Mouse (Mus musculus) embryonic facial prominence, embryonic 10.5 days (tissue): ENCODE measurements around the gene Myo1d. TPM values are rescaled to one million over a fixed set of nuclear protein-coding genes. Genes with fewer than 3 reads are reported as not detected.
A peak's percentile ranks its signal among the peaks of the same experiment; 100 is the strongest.

Source experiments
- DNase-seq: peaks from one replicate; pipeline ENCODE4 v3.0.0-alpha.2; 2017; ENCODE audit warnings: low spot score
- H3K27ac ChIP-seq: fragments of 300-500 bp; sonication (generic); replicated peaks from 2 replicates; pipeline ENCODE4 v1.5.1; 2016; ENCODE audit warnings: mild to moderate bottlenecking
- H3K27me3 ChIP-seq: fragments of 300-500 bp; sonication (generic); replicated peaks from 2 replicates; pipeline ENCODE4 v1.6.1; 2016; ENCODE audit warnings: low read depth, mild to moderate bottlenecking; ENCODE audit not compliant: poor library complexity, severe bottlenecking
- H3K36me3 ChIP-seq: fragments of 300-500 bp; sonication (generic); replicated peaks from 2 replicates; pipeline ENCODE4 v1.6.1; 2016; ENCODE audit warnings: mild to moderate bottlenecking, moderate library complexity
- H3K4me1 ChIP-seq: fragments of 300-500 bp; sonication (generic); 2 replicates; pipeline ENCODE4 v1.6.1; 2016
- H3K4me3 ChIP-seq: fragments of 300-500 bp; sonication (generic); 2 replicates; pipeline ENCODE4 v1.5.1; 2016; ENCODE audit warnings: mild to moderate bottlenecking, moderate library complexity
- H3K9me3 ChIP-seq: fragments of 300-500 bp; sonication (generic); 2 replicates; pipeline ENCODE4 v1.6.1; 2016; ENCODE audit warnings: mild to moderate bottlenecking
- WGBS: fragments of 180-500 bp; shearing (Covaris S2); methylation state at CpG from one replicate; pipeline ENCODE4 v1.1.7; 2016; 5-methylcytosine and 5-hydroxymethylcytosine counted together
- polyA plus RNA-seq: library from polyadenylated mRNA; unstranded; fragments of >200 nt; fragmentation: Nextera tagmentation; extraction: Ambion mirVana; gene quantifications from 2 replicates; pipeline ENCODE4 v1.2.1, GENCODE M21; 2016

The Myo1d gene
- polyA plus RNA-seq, 1 experiment from 2014 or later, result 4.0 TPM

GRCm38 (mm10) chr11:80585211-80585610 lies 194.6 kb downstream of the Myo1d start:
- WGBS, result 38% methylated on average over 11 of the region's 11 CpGs
- peaks cover 13% of the 10 kb centered on the region for H3K27me3 ChIP-seq
- no peaks in the 10 kb centered on the region for H3K9me3 ChIP-seq
- H3K4me3 ChIP-seq, result no peak overlapping the region
- peaks cover 32% of the 10 kb centered on the region for H3K4me1 ChIP-seq
- no peak overlapping the region for H3K27ac ChIP-seq
- no peaks in the 10 kb centered on the region for H3K36me3 ChIP-seq
- peak; percentile 33 for DNase-seq

GRCm38 (mm10) chr11:80580494-80580893 lies 199.3 kb downstream of the Myo1d start:
- Histone ChIP-seq H3K4me1 (peaks cover 30% of the 10 kb centered on the region), H3K27ac (no peak overlapping the region), H3K9me3 (no peaks in the 10 kb centered on the region), H3K4me3 (no peak overlapping the region), H3K27me3 (peaks cover 18% of the 10 kb centered on the region), H3K36me3 (no peaks in the 10 kb centered on the region)
- 83% methylated on average over 3 of the region's 3 CpGs for WGBS
- no peak for DNase-seq

- no peaks in the 10 kb centered on the region for H3K9me3 ChIP-seq
- H3K36me3 ChIP-seq, result no peaks in the 10 kb centered on the region
- peak overlapping the region; percentile 28; the same call in 1 of the 2 replicates for H3K4me3 ChIP-seq
- peaks cover 21% of the 10 kb centered on the region for H3K4me1 ChIP-seq
- H3K27ac ChIP-seq, result no peak overlapping the region
- H3K27me3 ChIP-seq, result peaks cover 18% of the 10 kb centered on the region
- 31% methylated on average over 14 of the region's 14 CpGs for WGBS
- DNase-seq, result peak; percentile 62
Observed at GRCm38 (mm10) chr11:80577747-80578640, 201.8 kb downstream of the Myo1d start.

GRCm38 (mm10) chr11:80575794-80576193 lies 204.0 kb downstream of the Myo1d start:
- Histone ChIP-seq H3K9me3 (no peaks in the 10 kb centered on the region), H3K4me1 (peaks cover 18% of the 10 kb centered on the region), H3K27me3 (peaks cover 8% of the 10 kb centered on the region; the same call in 1 of the 2 replicates), H3K27ac (no peak overlapping the region), H3K4me3 (no peak overlapping the region), H3K36me3 (no peaks in the 10 kb centered on the region)
- WGBS, result 74% methylated on average over 3 of the region's 3 CpGs
- DNase-seq, result no peak

- 87% methylated on average over 3 of the region's 3 CpGs for WGBS
Observed at GRCm38 (mm10) chr11:80566286-80566685, 213.5 kb downstream of the Myo1d start.

GRCm38 (mm10) chr11:80564975-80565965 lies 214.6 kb downstream of the Myo1d start:
- no peaks in the 10 kb centered on the region for H3K27me3 ChIP-seq
- no peaks in the 10 kb centered on the region for H3K36me3 ChIP-seq
- no peak overlapping the region for H3K4me3 ChIP-seq
- H3K9me3 ChIP-seq, result no peaks in the 10 kb centered on the region
- 88% methylated on average over 7 of the region's 7 CpGs for WGBS
- H3K27ac ChIP-seq, result no peak overlapping the region
- no peak for DNase-seq
- peaks cover 18% of the 10 kb centered on the region for H3K4me1 ChIP-seq

More at GRCm38 (mm10) chr11:80566286-80566685, 213.5 kb downstream of the Myo1d start:
- H3K27ac ChIP-seq, result no peak overlapping the region
- peaks cover 18% of the 10 kb centered on the region for H3K4me1 ChIP-seq
- no peak for DNase-seq
- H3K9me3 ChIP-seq, result no peaks in the 10 kb centered on the region
- no peaks in the 10 kb centered on the region for H3K27me3 ChIP-seq
- H3K36me3 ChIP-seq, result no peaks in the 10 kb centered on the region
- no peak overlapping the region for H3K4me3 ChIP-seq

- Histone ChIP-seq H3K27ac (no peak overlapping the region), H3K27me3 (no peaks in the 10 kb centered on the region), H3K36me3 (no peaks in the 10 kb centered on the region), H3K9me3 (no peaks in the 10 kb centered on the region), H3K4me3 (no peak overlapping the region), H3K4me1 (peaks cover 16% of the 10 kb centered on the region)
- WGBS, result 48% methylated on average over 3 of the region's 3 CpGs
- peak; percentile 43 for DNase-seq
Observed at GRCm38 (mm10) chr11:80562479-80562878, 217.3 kb downstream of the Myo1d start.

- no peak overlapping the region for H3K27ac ChIP-seq
- H3K4me3 ChIP-seq, result no peak overlapping the region
- H3K4me1 ChIP-seq, result peaks cover 10% of the 10 kb centered on the region
- no peaks in the 10 kb centered on the region for H3K9me3 ChIP-seq
- H3K27me3 ChIP-seq, result no peaks in the 10 kb centered on the region
- DNase-seq, result no peak
- WGBS, result 76% methylated on average over 5 of the region's 5 CpGs
- H3K36me3 ChIP-seq, result no peaks in the 10 kb centered on the region
Observed at GRCm38 (mm10) chr11:80560770-80561169, 219.1 kb downstream of the Myo1d start.

- no peak for DNase-seq
- WGBS, result 93% methylated on average over 5 of the region's 5 CpGs
- H3K9me3 ChIP-seq, result no peaks in the 10 kb centered on the region
- no peak overlapping the region for H3K27ac ChIP-seq
- peaks cover 1% of the 10 kb centered on the region; the same call in 1 of the 2 replicates for H3K27me3 ChIP-seq
- no peak overlapping the region for H3K4me3 ChIP-seq
- no peaks in the 10 kb centered on the region for H3K36me3 ChIP-seq
- H3K4me1 ChIP-seq, result peaks cover 2% of the 10 kb centered on the region
Observed at GRCm38 (mm10) chr11:80555416-80555815, 224.4 kb downstream of the Myo1d start.

- H3K27ac ChIP-seq, result no peak overlapping the region
- H3K36me3 ChIP-seq, result no peaks in the 10 kb centered on the region
- 84% methylated on average over 11 of the region's 11 CpGs for WGBS
- no peak for DNase-seq
- no peaks in the 10 kb centered on the region for H3K9me3 ChIP-seq
- H3K27me3 ChIP-seq, result peaks cover 4% of the 10 kb centered on the region; the same call in 1 of the 2 replicates
- H3K4me3 ChIP-seq, result no peak overlapping the region
- peaks cover 8% of the 10 kb centered on the region for H3K4me1 ChIP-seq
Observed at GRCm38 (mm10) chr11:80553046-80553445, 226.8 kb downstream of the Myo1d start.

- no peak overlapping the region for H3K4me3 ChIP-seq
- DNase-seq, result no peak
- peaks cover 4% of the 10 kb centered on the region; the same call in 1 of the 2 replicates for H3K27me3 ChIP-seq
- no peaks in the 10 kb centered on the region for H3K9me3 ChIP-seq
- no peaks in the 10 kb centered on the region for H3K36me3 ChIP-seq
- no peak overlapping the region for H3K27ac ChIP-seq
- peaks cover 8% of the 10 kb centered on the region for H3K4me1 ChIP-seq
- 79% methylated on average over 3 of the region's 3 CpGs for WGBS
Observed at GRCm38 (mm10) chr11:80551634-80552033, 228.2 kb downstream of the Myo1d start.

- Histone ChIP-seq H3K27ac (peak overlapping the region; percentile 66; the same call in 1 of the 2 replicates), H3K4me3 (no peak overlapping the region), H3K27me3 (peaks cover 4% of the 10 kb centered on the region; the same call in 1 of the 2 replicates), H3K4me1 (peaks cover 8% of the 10 kb centered on the region), H3K9me3 (no peaks in the 10 kb centered on the region), H3K36me3 (no peaks in the 10 kb centered on the region)
- WGBS, result 78% methylated on average over 10 of the region's 10 CpGs
- DNase-seq, result no peak
Observed at GRCm38 (mm10) chr11:80550264-80550663, 229.6 kb downstream of the Myo1d start.
